Mouse (Mus musculus) intestine, embryonic 16.5 days (tissue): Measurements from ENCODE around the gene Ube2z. TPM values are rescaled to one million over a fixed set of nuclear protein-coding genes. Genes with fewer than 3 reads are reported as not detected.

Source experiments
- ATAC-seq: fragments of 200-750 bp; cut with Nextera tagmentation; 2 replicates; pipeline ENCODE4 v1.8.0; 2017; ENCODE audit warnings: moderate TSS enrichment, moderate library complexity
- H3K27ac ChIP-seq: fragments of 300-500 bp; sonication (generic); 2 replicates; pipeline ENCODE4 v1.5.1; 2014; ENCODE audit warnings: mild to moderate bottlenecking, low read length
- H3K27me3 ChIP-seq: fragments of 300-500 bp; sonication (generic); replicated peaks from 2 replicates; pipeline ENCODE4 v1.6.1; 2014; ENCODE audit warnings: low read length, control low read depth, mixed read lengths; ENCODE audit not compliant: control insufficient read depth, insufficient read depth
- H3K36me3 ChIP-seq: fragments of 300-500 bp; sonication (generic); 2 replicates; pipeline ENCODE4 v1.6.1; 2014; ENCODE audit warnings: low read length, control low read depth; ENCODE audit not compliant: control insufficient read depth, insufficient read depth
- H3K4me1 ChIP-seq: fragments of 300-500 bp; sonication (generic); 2 replicates; pipeline ENCODE4 v1.6.1; 2014; ENCODE audit warnings: low read length, control low read depth, mixed read lengths; ENCODE audit not compliant: control insufficient read depth, insufficient read depth
- H3K4me2 ChIP-seq: fragments of 300-500 bp; sonication (generic); 2 replicates; pipeline ENCODE4 v1.6.1; 2014; ENCODE audit warnings: low read depth, low read length, control low read depth
- H3K4me3 ChIP-seq: fragments of 300-500 bp; sonication (generic); 2 replicates; pipeline ENCODE4 v1.5.1; 2014; ENCODE audit warnings: mild to moderate bottlenecking, low read length
- H3K9ac ChIP-seq: fragments of 300-500 bp; sonication (generic); 2 replicates; pipeline ENCODE4 v1.6.1; 2014; ENCODE audit warnings: low read depth, low read length
- H3K9me3 ChIP-seq: fragments of 300-500 bp; sonication (generic); 2 replicates; pipeline ENCODE4 v1.6.1; 2016; ENCODE audit warnings: low read length, control low read depth; ENCODE audit not compliant: control insufficient read depth
- WGBS: fragments of 180-500 bp; shearing (Covaris S2); extraction: QIAGEN DNeasy Blood & Tissue Kit; methylation state at CpG from one replicate; pipeline ENCODE4 v1.1.7; 2014; 5-methylcytosine and 5-hydroxymethylcytosine counted together
- polyA plus RNA-seq: library from polyadenylated mRNA; unstranded; fragments of >200 nt; fragmentation: Nextera tagmentation; extraction: Ambion mirVana; gene quantifications from 2 replicates; pipeline ENCODE4 v1.2.1, GENCODE M21; 2015

Gene Ube2z
- polyA plus RNA-seq, 1 experiment from 2014 or later = 31.5 TPM

DNA sequence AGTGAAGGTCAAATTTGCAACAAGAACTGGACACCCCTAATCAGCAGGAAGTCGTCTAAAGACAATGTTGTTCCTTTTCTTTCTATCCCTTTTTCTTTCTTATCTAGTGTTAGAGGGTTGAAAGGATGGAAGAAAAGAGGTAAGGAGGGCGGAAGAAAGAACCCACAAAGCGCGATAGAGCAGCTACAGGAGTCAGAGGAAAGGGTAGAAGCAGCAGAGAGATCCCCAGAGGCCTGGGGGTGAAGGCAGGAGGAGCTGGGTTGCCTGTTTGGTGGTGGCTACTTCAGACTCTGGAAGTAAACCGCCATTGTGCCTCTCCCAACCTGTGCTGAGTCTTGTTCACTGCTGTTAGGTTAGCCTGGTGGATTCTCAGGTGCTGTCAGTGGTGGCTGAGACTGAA, 37.1 kb downstream of the Ube2z start:
- no peak overlapping the region for H3K4me3 ChIP-seq
- no peak for ATAC-seq
- H3K27me3 ChIP-seq = no peaks in the 10 kb centered on the region
- 0 out of 2 replicates have a peak, but pooled peaks cover 3% of the 10 kb centered on the region for H3K4me1 ChIP-seq
- no peak overlapping the region for H3K9ac ChIP-seq
- no peak overlapping the region for H3K4me2 ChIP-seq
- WGBS = 61% methylated on average over 5 of the region's 5 CpGs
- no peaks in the 10 kb centered on the region for H3K9me3 ChIP-seq
- H3K36me3 ChIP-seq = no peaks in the 10 kb centered on the region
- H3K27ac ChIP-seq = no peak overlapping the region

GRCm38 (mm10) chr11:96020622-96021021, 44.6 kb downstream of the Ube2z start:
- Histone ChIP-seq H3K4me1 (no peaks in the 10 kb centered on the region), H3K9ac (no peak overlapping the region), H3K9me3 (no peaks in the 10 kb centered on the region), H3K4me2 (no peak overlapping the region), H3K4me3 (no peak overlapping the region), H3K27me3 (no peaks in the 10 kb centered on the region), H3K36me3 (no peaks in the 10 kb centered on the region), H3K27ac (no peak overlapping the region; the same call in 1 of the 2 replicates)
- no peak for ATAC-seq
- WGBS = 57% methylated on average over 4 of the region's 4 CpGs

GRCm38 (mm10) chr11:96017941-96018351, 47.2 kb downstream of the Ube2z start:
- ATAC-seq = peak; percentile 81
- Histone ChIP-seq H3K4me2 (no peak overlapping the region), H3K4me1 (no peaks in the 10 kb centered on the region), H3K4me3 (no peak overlapping the region), H3K36me3 (no peaks in the 10 kb centered on the region), H3K27ac (peak overlapping the region; percentile 49; the same call in 1 of the 2 replicates), H3K9ac (no peak overlapping the region), H3K27me3 (peaks cover 2% of the 10 kb centered on the region; the same call in 1 of the 2 replicates), H3K9me3 (no peaks in the 10 kb centered on the region)
- 18% methylated on average over 9 of the region's 9 CpGs for WGBS

- peaks cover 6% of the 10 kb centered on the region; the same call in 1 of the 2 replicates for H3K27me3 ChIP-seq
- no peak overlapping the region for H3K4me2 ChIP-seq
- H3K36me3 ChIP-seq = no peaks in the 10 kb centered on the region
- no peaks in the 10 kb centered on the region for H3K9me3 ChIP-seq
- no peak overlapping the region for H3K27ac ChIP-seq
- no peak overlapping the region for H3K9ac ChIP-seq
- WGBS = 38% methylated on average over 5 of the region's 5 CpGs
- ATAC-seq = no peak
- H3K4me1 ChIP-seq = no peaks in the 10 kb centered on the region
- no peak overlapping the region for H3K4me3 ChIP-seq
Measured at GRCm38 (mm10) chr11:96015421-96015820, 49.8 kb downstream of the Ube2z start.

DNA sequence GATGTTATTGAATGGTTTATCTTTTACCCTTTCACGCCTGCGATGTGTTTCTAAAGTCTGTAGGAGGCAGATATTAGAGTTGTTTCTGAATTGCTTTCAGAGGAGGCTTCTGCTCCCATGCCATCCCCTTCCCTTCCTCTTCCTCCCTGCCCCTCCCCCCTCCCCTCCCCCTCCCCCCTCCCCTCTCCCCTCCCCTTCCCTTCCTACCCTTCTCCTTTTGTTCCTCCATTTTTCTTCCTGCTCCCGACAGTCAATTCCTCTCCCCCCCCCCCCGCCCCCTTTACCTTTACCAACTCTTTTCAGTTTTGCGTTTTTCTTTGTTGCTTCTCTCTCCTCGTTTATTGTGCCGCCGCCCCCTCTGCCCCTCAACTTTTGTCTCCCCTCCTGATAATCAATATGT, 53.2 kb downstream of the Ube2z start:
- Histone ChIP-seq H3K4me2 (no peak overlapping the region), H3K36me3 (no peaks in the 10 kb centered on the region), H3K9ac (no peak overlapping the region), H3K27ac (no peak overlapping the region), H3K27me3 (peaks cover 6% of the 10 kb centered on the region; the same call in 1 of the 2 replicates), H3K9me3 (no peaks in the 10 kb centered on the region), H3K4me3 (no peak overlapping the region), H3K4me1 (peaks cover 5% of the 10 kb centered on the region; the same call in 1 of the 2 replicates)
- ATAC-seq = no peak
- 9% methylated on average over 6 of the region's 8 CpGs for WGBS

DNA sequence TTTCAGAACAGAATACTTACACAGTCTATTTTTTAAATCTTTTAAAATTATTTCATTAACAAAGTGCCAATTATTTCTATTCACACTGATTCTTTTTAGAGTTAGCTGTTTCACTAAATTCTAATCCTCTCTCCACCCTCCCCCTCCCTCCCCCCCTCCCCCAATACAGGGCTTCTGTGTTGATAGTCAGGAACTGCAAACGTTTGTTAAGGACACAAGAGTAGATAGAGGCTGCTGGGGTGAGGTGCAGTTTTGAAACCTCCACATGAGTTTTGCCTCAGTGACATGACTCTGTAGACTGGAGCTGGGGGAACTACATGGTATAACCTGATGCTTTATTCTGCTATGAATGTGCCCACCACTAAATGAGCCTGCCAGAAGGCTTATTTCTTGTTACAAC, 56.4 kb downstream of the Ube2z start:
- no peak overlapping the region for H3K4me3 ChIP-seq
- H3K27ac ChIP-seq = no peak overlapping the region
- peaks cover 8% of the 10 kb centered on the region; the same call in 1 of the 2 replicates for H3K4me1 ChIP-seq
- H3K9me3 ChIP-seq = no peaks in the 10 kb centered on the region
- H3K9ac ChIP-seq = no peak overlapping the region
- peaks cover 6% of the 10 kb centered on the region; the same call in 1 of the 2 replicates for H3K27me3 ChIP-seq
- ATAC-seq = no peak
- no peak overlapping the region for H3K4me2 ChIP-seq
- 0% methylated on average over 1 of the region's 1 CpGs for WGBS
- no peaks in the 10 kb centered on the region for H3K36me3 ChIP-seq

DNA sequence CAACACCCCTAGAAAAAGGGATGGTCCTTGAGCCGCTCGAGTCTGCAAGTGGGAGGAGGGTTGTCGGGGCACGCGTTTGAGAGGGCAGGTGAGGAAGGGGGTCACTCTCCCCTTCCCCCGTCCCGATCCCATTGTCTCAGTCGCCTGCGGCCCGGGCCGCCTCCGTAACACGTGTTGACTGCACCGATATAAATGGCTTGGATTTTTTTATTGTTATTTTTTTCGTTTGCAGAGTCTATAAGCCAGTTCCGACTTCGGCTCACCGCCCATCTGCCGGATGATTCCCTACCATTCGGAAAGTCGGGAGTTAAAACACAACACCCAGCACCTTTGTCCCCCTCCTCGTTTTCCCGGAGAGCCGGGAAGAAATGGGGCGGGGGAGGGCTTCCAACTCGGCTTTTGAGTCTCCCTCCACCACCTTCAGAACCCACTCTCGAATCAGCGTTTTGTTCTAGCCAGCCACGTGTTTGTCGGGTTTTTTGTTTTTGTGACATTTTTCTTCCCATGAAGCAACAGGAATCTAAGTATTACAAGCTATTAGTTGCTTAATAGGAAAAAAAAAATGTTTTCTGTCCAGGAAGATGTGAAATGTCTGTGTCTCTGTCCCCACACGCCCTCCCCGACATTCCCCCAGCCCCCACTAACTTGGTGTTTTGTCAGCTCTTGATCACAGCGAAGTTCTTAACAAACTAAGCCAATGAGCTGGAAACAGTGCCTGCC, 57.5 kb downstream of the Ube2z start:
- Histone ChIP-seq H3K4me3 (peak overlapping the region; percentile 82), H3K27ac (0 out of 2 replicates have a peak overlapping the region, but pooled peaks have one; percentile 93)

GRCm38 (mm10) chr11:96006852-96007515, 58.2 kb downstream of the Ube2z start:
- under 1% methylated on average over 60 of the region's 67 CpGs for WGBS
- peak; percentile 45 for ATAC-seq
- Histone ChIP-seq H3K27ac (peak overlapping the region; percentile 93), H3K9me3 (no peaks in the 10 kb centered on the region), H3K9ac (peak overlapping the region; percentile 97), H3K4me1 (peaks cover 21% of the 10 kb centered on the region), H3K27me3 (peaks cover 2% of the 10 kb centered on the region; the same call in 1 of the 2 replicates), H3K36me3 (no peaks in the 10 kb centered on the region), H3K4me3 (peak overlapping the region; percentile 82), H3K4me2 (peak overlapping the region; percentile 98)

More for the DNA sequence above, 57.5 kb downstream of the Ube2z start:
- no peaks in the 10 kb centered on the region for H3K36me3 ChIP-seq
- H3K4me2 ChIP-seq = peak overlapping the region; percentile 98
- H3K9ac ChIP-seq = peak overlapping the region; percentile 97
- 1% methylated on average over 33 of the region's 33 CpGs for WGBS
- H3K9me3 ChIP-seq = no peaks in the 10 kb centered on the region
- H3K27me3 ChIP-seq = peaks cover 2% of the 10 kb centered on the region; the same call in 1 of the 2 replicates
- ATAC-seq = no peak
- H3K4me1 ChIP-seq = peaks cover 15% of the 10 kb centered on the region

DNA sequence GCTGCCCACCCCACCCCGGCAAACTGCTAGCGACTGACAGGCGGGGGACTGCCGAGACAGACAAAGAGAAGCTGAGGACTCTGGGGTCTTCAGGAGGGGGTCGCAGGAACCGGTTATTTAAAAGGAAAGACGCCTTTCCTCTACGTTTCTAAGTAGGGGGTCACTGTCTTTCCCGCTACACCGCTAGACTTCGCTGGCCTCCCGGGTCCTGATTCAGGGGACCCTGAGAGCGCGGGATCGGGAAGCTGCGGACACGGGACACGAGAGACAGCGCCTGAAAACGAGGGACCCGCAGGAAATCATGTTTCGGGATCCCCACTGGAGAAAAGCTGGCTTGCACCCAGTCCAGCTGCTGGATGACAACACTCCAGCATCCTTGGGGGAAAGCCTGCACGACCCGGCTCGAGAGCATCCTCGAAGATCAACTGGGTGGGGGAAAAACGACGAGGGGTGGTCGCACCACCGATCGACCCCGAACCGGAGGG, 58.8 kb downstream of the Ube2z start:
- Histone ChIP-seq H3K4me3 (peak overlapping the region; percentile 82), H3K4me2 (peak overlapping the region; percentile 98), H3K4me1 (peaks cover 26% of the 10 kb centered on the region), H3K36me3 (no peaks in the 10 kb centered on the region), H3K9ac (peak overlapping the region; percentile 97), H3K27ac (peak overlapping the region; percentile 93), H3K27me3 (peaks cover 2% of the 10 kb centered on the region; the same call in 1 of the 2 replicates), H3K9me3 (no peaks in the 10 kb centered on the region)
- under 1% methylated on average over 33 of the region's 33 CpGs for WGBS
- ATAC-seq = peak; percentile 6; the same call in 1 of the 2 replicates
